9 mouse cellular contexts compared by ENCODE assay signal in the genomic region with DNA sequence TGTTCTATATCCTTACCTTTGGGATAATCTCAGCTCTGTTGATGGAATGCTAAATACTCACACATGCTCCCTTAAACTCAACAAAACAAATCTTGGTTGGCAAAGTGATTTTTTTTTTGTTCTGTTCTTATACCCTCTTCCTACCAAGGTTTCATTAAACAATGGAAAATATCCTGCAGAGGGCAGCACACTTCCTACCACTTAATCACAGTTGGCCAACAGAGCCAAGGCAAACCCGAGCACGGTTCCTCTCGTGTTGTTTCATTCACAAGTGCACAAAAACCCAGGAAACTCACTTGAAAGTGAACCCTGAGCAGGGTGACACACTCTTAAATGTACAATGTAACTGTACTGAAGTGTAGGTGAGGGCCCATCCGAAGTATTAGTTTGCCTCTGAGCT.
DNase-seq lines count a peak whose midpoint lies in the region; ATAC-seq lines count a peak whose summit lies in the region.
"Had no signal": no experiment of that assay in that cellular context is flagged by ENCODE, and none has a peak within 500 bp of the region (broad histone marks: within the 10 kb centered on the region; RNA-seq: fewer than 3 reads in every experiment).

No protein-coding gene starts in this region.

- peak; percentile 4 for DNase-seq in cerebellum, adult 9-10 months
- no peak for DNase-seq in cerebellum, adult 11-12 months
- peak; percentile 50 for DNase-seq in kidney, adult 9 months
- DNase-seq in kidney, adult 18-20 months: no peak
- peak; percentile 74 for DNase-seq in 416B (ENCODE audit: low read depth)
- DNase-seq in natural killer cell, adult 2 months (ENCODE audit: low spot score in 2 of 2): no peak
- DNase-seq in right cerebral cortex, postnatal 14 days: no peak
- DNase-seq: gastrocnemius, postnatal 10 days had no signal

- ATAC-seq in common myeloid progenitor, adult 5-6 weeks (replicated peaks; ENCODE audit: low read depth, poor library complexity, severe bottlenecking): peak; percentile 87

Comparison
In these comparisons a context has a peak if more than half of its experiments do, and no peak if none do; other contexts are left out.
1. DNase-seq: peak in cerebellum, adult 9-10 months (single experiment), kidney, adult 9 months (single experiment) and 416B (single experiment); none in cerebellum, adult 11-12 months (single experiment), kidney, adult 18-20 months (single experiment), natural killer cell, adult 2 months (0 of 2) and right cerebral cortex, postnatal 14 days (single experiment).